Mouse (Mus musculus): ENCODE measurements at regions not wholly inside any gene's neighbourhood (a gene's known extent, or its start where the extent isn't known, plus 50 kb on each side); places are given as distances from the start of the nearest gene placed in this dataset.

DNA sequence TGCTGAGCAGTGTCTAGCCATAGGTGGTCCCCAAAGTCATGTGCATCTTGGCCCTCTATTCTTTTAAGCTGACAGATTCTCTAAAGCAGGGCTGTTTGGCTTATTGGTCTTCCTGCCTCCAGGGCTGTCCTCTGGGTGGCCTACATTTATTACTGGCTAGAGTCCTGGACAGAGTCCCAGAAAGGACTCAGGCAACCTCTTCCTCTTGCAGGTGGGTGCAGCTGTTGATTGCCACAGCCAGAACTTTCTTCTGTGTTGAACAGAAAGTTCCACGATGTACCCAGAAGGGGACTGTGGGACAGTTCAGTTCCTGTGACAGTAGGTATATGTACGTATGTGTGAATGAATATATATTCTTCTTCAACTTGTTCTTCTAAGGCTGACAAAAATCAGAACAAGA is 202.0 kb downstream of the Vgll3 start:
- H3K9me3 ChIP-seq (replicated peaks; ENCODE audit: insufficient read depth, low read length) = no peaks in the 10 kb centered on the region
- no peak overlapping the region for H3K27ac ChIP-seq (ENCODE audit: control insufficient read depth, low read depth, low read length)
- no peak overlapping the region for H3K9ac ChIP-seq (ENCODE audit: control insufficient read depth, low read depth, low read length, poor library complexity, severe bottlenecking)
- no peak for TF ChIP-seq CTCF (IDR thresholded peaks at IDR 0.05 in 2 of 3, conservative IDR thresholded peaks at IDR 0.05 in 1 of 3; ENCODE audit: control insufficient read depth in 1 of 3, insufficient read depth in 1 of 3, low read depth in 2 of 3, low read length in 3 of 3, poor library complexity in 1 of 3, severe bottlenecking in 1 of 3)
- TF ChIP-seq CHD2 (IDR thresholded peaks at IDR 0.05; ENCODE audit: low read length) = no peak
- no peak for TF ChIP-seq NRF1 (IDR thresholded peaks at IDR 0.05; ENCODE audit: insufficient read depth, low read depth, low read length, poor library complexity, severe bottlenecking)
- no peak for TF ChIP-seq ZKSCAN1 (IDR thresholded peaks at IDR 0.05; ENCODE audit: low read depth, low read length)
- no peak for TF ChIP-seq SMC3 (IDR thresholded peaks at IDR 0.05; ENCODE audit: low read depth, low read length)
- no peak for TF ChIP-seq GATA1 (IDR thresholded peaks at IDR 0.05; ENCODE audit: low read depth, low read length)
- TF ChIP-seq ZC3H11A (IDR thresholded peaks at IDR 0.05; ENCODE audit: low read depth, low read length) = no peak
- no peak for TF ChIP-seq MXI1 (IDR thresholded peaks at IDR 0.05; ENCODE audit: low read depth, low read length)
- TF ChIP-seq TBP (IDR thresholded peaks at IDR 0.05; ENCODE audit: low read depth, low read length) = no peak
- TF ChIP-seq POLR2AphosphoS5 (IDR thresholded peaks at IDR 0.05; ENCODE audit: borderline replicate concordance, low read depth, low read length) = no peak
- TF ChIP-seq NELFE (IDR thresholded peaks at IDR 0.05; ENCODE audit: low read depth, low read length) = no peak
- no peak for TF ChIP-seq MAX (IDR thresholded peaks at IDR 0.05; ENCODE audit: low read length)
- TF ChIP-seq E2F4 (IDR thresholded peaks at IDR 0.05; ENCODE audit: borderline replicate concordance, low read depth, low read length) = no peak
- no peak for TF ChIP-seq ZNF384 (IDR thresholded peaks at IDR 0.05; ENCODE audit: low read depth, low read length)
- no peak for TF ChIP-seq GABPA (IDR thresholded peaks at IDR 0.05; ENCODE audit: low read depth, low read length)
- H3K4me1 ChIP-seq (ENCODE audit: control insufficient read depth in 1 of 2, insufficient read depth in 2 of 2, low read length in 2 of 2) = no peaks in the 10 kb centered on the region
- H3K27me3 ChIP-seq (ENCODE audit: control insufficient read depth in 1 of 2, insufficient read depth in 2 of 2, low read length in 2 of 2) = no peaks in the 10 kb centered on the region
- H3K4me3 ChIP-seq (ENCODE audit: control insufficient read depth in 1 of 2, insufficient read depth in 1 of 2, low read depth in 2 of 2, low read length in 2 of 2) = no peak overlapping the region
- H3K79me2 ChIP-seq (ENCODE audit: control insufficient read depth, insufficient read depth, low read length, poor library complexity) = no peaks in the 10 kb centered on the region
- DNase-seq (ENCODE audit: low read depth, low spot score) = no peak
- H3K36me3 ChIP-seq (ENCODE audit: control insufficient read depth in 1 of 2, insufficient read depth in 2 of 2, low read length in 2 of 2) = no peaks in the 10 kb centered on the region

DNA sequence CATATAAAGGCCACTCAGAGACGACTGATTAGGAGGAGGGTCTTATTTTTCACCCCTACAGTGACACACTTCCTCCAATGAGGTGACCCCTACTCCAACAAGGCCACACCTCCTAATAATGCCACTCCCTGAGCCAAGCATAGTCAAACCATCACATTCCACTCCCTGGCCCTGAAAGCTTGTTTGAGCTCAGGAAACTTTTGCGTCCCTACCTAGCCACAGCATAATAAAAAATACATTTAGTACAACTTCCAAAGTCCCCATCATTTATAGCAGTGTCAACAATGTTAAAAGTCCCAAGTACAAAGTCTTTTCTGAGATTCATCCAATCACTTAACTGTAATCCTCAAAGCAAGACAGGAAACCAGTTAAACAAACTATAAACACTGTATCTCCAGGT is 208.3 kb downstream of the Vgll3 start:
- Histone ChIP-seq H3K27ac (ENCODE audit: control insufficient read depth, low read depth, low read length) (no peak overlapping the region), H3K27me3 (ENCODE audit: control insufficient read depth in 1 of 2, insufficient read depth in 2 of 2, low read length in 2 of 2) (no peaks in the 10 kb centered on the region), H3K4me1 (ENCODE audit: control insufficient read depth in 1 of 2, insufficient read depth in 2 of 2, low read length in 2 of 2) (no peaks in the 10 kb centered on the region), H3K9ac (ENCODE audit: control insufficient read depth, low read depth, low read length, poor library complexity, severe bottlenecking) (no peak overlapping the region), H3K36me3 (ENCODE audit: control insufficient read depth in 1 of 2, insufficient read depth in 2 of 2, low read length in 2 of 2) (no peaks in the 10 kb centered on the region), H3K79me2 (ENCODE audit: control insufficient read depth, insufficient read depth, low read length, poor library complexity) (no peaks in the 10 kb centered on the region), H3K9me3 (replicated peaks; ENCODE audit: insufficient read depth, low read length) (no peaks in the 10 kb centered on the region), H3K4me3 (ENCODE audit: control insufficient read depth in 1 of 2, insufficient read depth in 1 of 2, low read depth in 2 of 2, low read length in 2 of 2) (no peak overlapping the region)
- TF ChIP-seq MAFK (IDR thresholded peaks at IDR 0.05; ENCODE audit: borderline replicate concordance, low read depth, low read length) = no peak
- TF ChIP-seq ZKSCAN1 (IDR thresholded peaks at IDR 0.05; ENCODE audit: low read depth, low read length) = no peak
- TF ChIP-seq BHLHE40 (IDR thresholded peaks at IDR 0.05; ENCODE audit: borderline replicate concordance, low read depth, low read length) = no peak
- TF ChIP-seq KAT2A (conservative IDR thresholded peaks at IDR 0.05; ENCODE audit: low read depth, low read length) = no peak
- no peak for TF ChIP-seq UBTF (IDR thresholded peaks at IDR 0.05; ENCODE audit: borderline replicate concordance, insufficient read depth, low read depth, low read length)
- TF ChIP-seq MYC (IDR thresholded peaks at IDR 0.05; ENCODE audit: low read depth, low read length) = no peak
- no peak for TF ChIP-seq ETS1 (IDR thresholded peaks at IDR 0.05; ENCODE audit: low read depth, low read length)
- TF ChIP-seq TCF12 (IDR thresholded peaks at IDR 0.05; ENCODE audit: low read depth, low read length) = no peak
- no peak for TF ChIP-seq GABPA (IDR thresholded peaks at IDR 0.05; ENCODE audit: low read depth, low read length)
- no peak for TF ChIP-seq SIN3A (IDR thresholded peaks at IDR 0.05; ENCODE audit: low read length)
- TF ChIP-seq POLR2AphosphoS5 (IDR thresholded peaks at IDR 0.05; ENCODE audit: borderline replicate concordance, low read depth, low read length) = no peak
- TF ChIP-seq USF1 (IDR thresholded peaks at IDR 0.05; ENCODE audit: low read depth, low read length) = no peak
- TF ChIP-seq CTCF (IDR thresholded peaks at IDR 0.05 in 2 of 3, conservative IDR thresholded peaks at IDR 0.05 in 1 of 3; ENCODE audit: control insufficient read depth in 1 of 3, insufficient read depth in 1 of 3, low read depth in 2 of 3, low read length in 3 of 3, poor library complexity in 1 of 3, severe bottlenecking in 1 of 3) = no peak
- no peak for DNase-seq (ENCODE audit: low read depth, low spot score)

Measured in MEL (cell line).